Comparison of ENCODE assay signal across 15 mouse cellular contexts in genomic region chr8:45615551-45615950, GRCm38 (mm10).
DNase-seq lines count a peak whose midpoint lies in the region; ATAC-seq and TF ChIP-seq lines count a peak whose summit lies in the region.
"Had no signal": no experiment of that assay in that cellular context is flagged by ENCODE, and none has a peak within 500 bp of the region (broad histone marks: within the 10 kb centered on the region; RNA-seq: fewer than 3 reads in every experiment).

No protein-coding gene starts in this region.

- no peak overlapping the region for H3K4me3 ChIP-seq in heart, embryonic 11.5 days (ENCODE audit: low read depth, low read length)
- no peak overlapping the region for H3K4me3 ChIP-seq in heart, adult 2 months
- H3K4me3 ChIP-seq in lung, embryonic 14.5 days (ENCODE audit: low read depth, low read length) = no peak overlapping the region
- no peak overlapping the region for H3K4me3 ChIP-seq in neural tube, embryonic 12.5 days
- H3K4me3 ChIP-seq: myocyte had no signal

- no peak overlapping the region for H3K9ac ChIP-seq in heart, embryonic 11.5 days (ENCODE audit: low read depth, low read length)
- no peak overlapping the region for H3K9ac ChIP-seq in heart, adult 2 months (ENCODE audit: low read depth, low read length)
- H3K9ac ChIP-seq in lung, embryonic 14.5 days = no peak overlapping the region
- no peak overlapping the region for H3K9ac ChIP-seq in neural tube, embryonic 12.5 days
- H3K9ac ChIP-seq: liver, postnatal 0 days had no signal

- peaks cover 5% of the 10 kb centered on the region; the same call in 1 of the 2 replicates for H3K4me1 ChIP-seq in heart, embryonic 11.5 days (ENCODE audit: control insufficient read depth, insufficient read depth, low read length)
- no peaks in the 10 kb centered on the region for H3K4me1 ChIP-seq in heart, adult 2 months (ENCODE audit: control insufficient read depth, insufficient read depth, low read length)
- no peaks in the 10 kb centered on the region; the same call in 1 of the 2 replicates for H3K4me1 ChIP-seq in lung, embryonic 14.5 days (ENCODE audit: insufficient read depth)
- H3K4me1 ChIP-seq in neural tube, embryonic 12.5 days = no peaks in the 10 kb centered on the region; the same call in 1 of the 2 replicates

- DNase-seq in heart, adult 2 months = no peak
- DNase-seq in lung, embryonic 14.5 days = peak; percentile 55
- no peak for DNase-seq in lung, postnatal 14 days
- peak; percentile 50 for DNase-seq in forelimb bud, embryonic 11.5 days (ENCODE audit: low read depth, low spot score)
- DNase-seq in adrenal gland, postnatal 4 days (ENCODE audit: low spot score in 2 of 2) = no peak
- no peak for DNase-seq in urinary bladder, postnatal 4 days (ENCODE audit: low spot score in 2 of 2)
- DNase-seq: adrenal gland, postnatal 14 days; B cell, adult 2 months; cerebellum, adult 11-12 months; liver, postnatal 0 days; right cerebral cortex, postnatal 25 days had no signal

- intact Hi-C loops in heart, adult 2 months (cut with DNase I) = no loop called here

- no peaks in the 10 kb centered on the region for H3K9me3 ChIP-seq in heart, embryonic 11.5 days (replicated peaks; ENCODE audit: control insufficient read depth, low read length)
- H3K9me3 ChIP-seq in lung, embryonic 14.5 days (ENCODE audit: low read depth, low read length) = no peaks in the 10 kb centered on the region
- H3K9me3 ChIP-seq in neural tube, embryonic 12.5 days = no peaks in the 10 kb centered on the region

- H3K4me2 ChIP-seq in heart, embryonic 11.5 days = peak overlapping the region; percentile 43
- H3K4me2 ChIP-seq in lung, embryonic 14.5 days = peak overlapping the region; percentile 36; the same call in 1 of the 2 replicates
- 0 out of 2 replicates have a peak overlapping the region, but pooled peaks have one; percentile 1 for H3K4me2 ChIP-seq in neural tube, embryonic 12.5 days (replicated peaks)

- WGBS in heart, embryonic 11.5 days (ENCODE audit: insufficient replicate concordance) = 27% methylated on average over 7 of the region's 7 CpGs
- 49% methylated on average over 7 of the region's 7 CpGs for WGBS in heart, adult 2 months
- 39% methylated on average over 7 of the region's 7 CpGs for WGBS in lung, embryonic 14.5 days
- 45% methylated on average over 7 of the region's 7 CpGs for WGBS in neural tube, embryonic 12.5 days

- no peaks in the 10 kb centered on the region for H3K79me2 ChIP-seq in heart, adult 2 months (replicated peaks; ENCODE audit: control insufficient read depth, insufficient read depth, low read length)

- 0 out of 2 replicates have a peak overlapping the region, but pooled peaks have one; percentile 50 for H3K27ac ChIP-seq in heart, embryonic 11.5 days (ENCODE audit: low read depth, low read length)
- H3K27ac ChIP-seq in heart, adult 2 months = no peak overlapping the region
- H3K27ac ChIP-seq in lung, embryonic 14.5 days (ENCODE audit: low read depth) = no peak overlapping the region
- H3K27ac ChIP-seq in neural tube, embryonic 12.5 days = no peak overlapping the region
- H3K27ac ChIP-seq: stomach, postnatal 0 days had no signal

- no peaks in the 10 kb centered on the region for H3K27me3 ChIP-seq in heart, embryonic 11.5 days (ENCODE audit: control insufficient read depth, insufficient read depth, low read length)
- no peaks in the 10 kb centered on the region for H3K27me3 ChIP-seq in heart, adult 2 months (ENCODE audit: control insufficient read depth, insufficient read depth, low read length)
- H3K27me3 ChIP-seq in lung, embryonic 14.5 days (ENCODE audit: insufficient read depth, low read length) = no peaks in the 10 kb centered on the region
- no peaks in the 10 kb centered on the region for H3K27me3 ChIP-seq in neural tube, embryonic 12.5 days (replicated peaks)

- H3K36me3 ChIP-seq in heart, embryonic 11.5 days (ENCODE audit: control insufficient read depth, insufficient read depth, low read length) = no peaks in the 10 kb centered on the region
- H3K36me3 ChIP-seq in heart, adult 2 months (ENCODE audit: control insufficient read depth, insufficient read depth, low read length) = no peaks in the 10 kb centered on the region; the same call in 1 of the 2 replicates
- H3K36me3 ChIP-seq in lung, embryonic 14.5 days (ENCODE audit: insufficient read depth) = no peaks in the 10 kb centered on the region
- H3K36me3 ChIP-seq in neural tube, embryonic 12.5 days = no peaks in the 10 kb centered on the region

- no peak for TF ChIP-seq CTCF in heart, adult 2 months (IDR thresholded peaks at IDR 0.05)
- no peak for TF ChIP-seq CTCF in lung, embryonic 14.5 days (IDR thresholded peaks at IDR 0.05; ENCODE audit: low read depth)

- no peak for TF ChIP-seq EP300 in heart, adult 2 months (IDR thresholded peaks at IDR 0.05; ENCODE audit: insufficient read depth, low read depth, low read length)

- TF ChIP-seq POLR2A in heart, adult 2 months (IDR thresholded peaks at IDR 0.05; ENCODE audit: insufficient read depth, low read depth, low read length) = no peak

- 0 out of 2 replicates have a peak, but pooled peaks have one; percentile 61 for ATAC-seq in heart, embryonic 11.5 days (replicated peaks; ENCODE audit: insufficient number of reproducible peaks, low FRiP score, low TSS enrichment)
- no peak for ATAC-seq in lung, embryonic 14.5 days (ENCODE audit: insufficient read depth)
- ATAC-seq in neural tube, embryonic 12.5 days (ENCODE audit: low FRiP score, low read depth) = peak; percentile 81; the same call in 1 of the 2 replicates
- ATAC-seq: liver, postnatal 0 days had no signal

Comparison
In these comparisons a context has a peak if more than half of its experiments do, and no peak if none do; other contexts are left out.
1. DNase-seq: peak in lung, embryonic 14.5 days (single experiment) and forelimb bud, embryonic 11.5 days (single experiment); none in heart, adult 2 months (0 of 2), lung, postnatal 14 days (single experiment), adrenal gland, postnatal 4 days (0 of 2) and urinary bladder, postnatal 4 days (0 of 2).
2. Peak in every context shown above with its lines, with median percentiles within 50 percentile points of each other: H3K4me2 ChIP-seq.